Mouse (Mus musculus): Measurements from ENCODE around the gene Nmt2.

GRCm38 (mm10) chr2:3251309-3251708 is 32.7 kb upstream of the Nmt2 start:
- TF ChIP-seq CTCF (IDR thresholded peaks at IDR 0.05) = no peak
- no peak for TF ChIP-seq POLR2A (IDR thresholded peaks at IDR 0.05; ENCODE audit: insufficient read depth, low read depth, low read length)
- TF ChIP-seq EP300 (IDR thresholded peaks at IDR 0.05; ENCODE audit: insufficient read depth, low read depth, low read length) = no peak
